Mouse (Mus musculus) spleen, adult 2 months (tissue): Measurements from ENCODE around the gene Nav3.

Experiments used
- CTCF ChIP-seq: fragments of 200-500 bp; IDR thresholded peaks from 2 replicates; pipeline ENCODE4 v1.5.1; 2011; ENCODE audit warnings: mild to moderate bottlenecking, inconsistent platforms; ENCODE audit not compliant: insufficient read depth, insufficient read length, insufficient replicate concordance; ENCODE audit errors: extremely low read depth
- POLR2A ChIP-seq: fragments of 200-500 bp; IDR thresholded peaks from 2 replicates; pipeline ENCODE4 v1.6.1; 2011; ENCODE audit warnings: low read depth, low read length, inconsistent platforms

- TF ChIP-seq CTCF (no peak), POLR2A (no peak)
Measured at GRCm38 (mm10) chr10:109741664-109742063, 714.3 kb downstream of the Nav3 start.
